Mouse (Mus musculus): ENCODE results near the gene Nid2. TPM values are rescaled to one million over a fixed set of nuclear protein-coding genes. Genes with fewer than 3 reads are reported as not detected.

Nid2 gene
- total and polyA plus RNA-seq, 3 experiments = not detected

- Histone ChIP-seq H3K36me3 (ENCODE audit: control insufficient read depth in 1 of 2, insufficient read depth in 2 of 2, low read length in 2 of 2) (no peaks in the 10 kb centered on the region), H3K9me3 (replicated peaks; ENCODE audit: insufficient read depth, low read length) (no peaks in the 10 kb centered on the region), H3K79me2 (ENCODE audit: control insufficient read depth, insufficient read depth, low read length, poor library complexity) (no peaks in the 10 kb centered on the region), H3K27me3 (ENCODE audit: control insufficient read depth in 1 of 2, insufficient read depth in 2 of 2, low read length in 2 of 2) (no peaks in the 10 kb centered on the region), H3K27ac (ENCODE audit: control insufficient read depth, low read depth, low read length) (no peak overlapping the region), H3K9ac (ENCODE audit: control insufficient read depth, low read depth, low read length, poor library complexity, severe bottlenecking) (no peak overlapping the region), H3K4me3 (ENCODE audit: control insufficient read depth in 1 of 2, insufficient read depth in 1 of 2, low read depth in 2 of 2, low read length in 2 of 2) (no peak overlapping the region), H3K4me1 (ENCODE audit: control insufficient read depth in 1 of 2, insufficient read depth in 2 of 2, low read length in 2 of 2) (no peaks in the 10 kb centered on the region)
- TF ChIP-seq MAZ (IDR thresholded peaks at IDR 0.05; ENCODE audit: low read depth, low read length) (no peak), USF2 (IDR thresholded peaks at IDR 0.05; ENCODE audit: borderline replicate concordance in 1 of 2, insufficient read depth in 1 of 2, low read depth in 1 of 2, low read length in 2 of 2) (no peak), CTCF (IDR thresholded peaks at IDR 0.05 in 2 of 3, conservative IDR thresholded peaks at IDR 0.05 in 1 of 3; ENCODE audit: control insufficient read depth in 1 of 3, insufficient read depth in 1 of 3, low read depth in 2 of 3, low read length in 3 of 3, poor library complexity in 1 of 3, severe bottlenecking in 1 of 3) (peak in 2 of 3 experiments; percentile 20 to 24; a peak in 3 of 6 replicates), SIN3A (IDR thresholded peaks at IDR 0.05; ENCODE audit: low read length) (no peak), E2F4 (IDR thresholded peaks at IDR 0.05; ENCODE audit: borderline replicate concordance, low read depth, low read length) (no peak), UBTF (IDR thresholded peaks at IDR 0.05; ENCODE audit: borderline replicate concordance, insufficient read depth, low read depth, low read length) (no peak), RAD21 (IDR thresholded peaks at IDR 0.05; ENCODE audit: low read depth, low read length) (no peak; the same call in 1 of the 2 replicates), POLR2AphosphoS5 (IDR thresholded peaks at IDR 0.05; ENCODE audit: borderline replicate concordance, low read depth, low read length) (no peak)
- no peak for DNase-seq (ENCODE audit: low read depth, low spot score)
These were observed 25.8 kb downstream of the Nid2 start for GRCm38 (mm10) chr14:19776890-19777289.

- TF ChIP-seq RCOR1 (IDR thresholded peaks at IDR 0.05; ENCODE audit: low read depth, low read length) (no peak), BHLHE40 (IDR thresholded peaks at IDR 0.05; ENCODE audit: borderline replicate concordance, low read depth, low read length) (no peak), MAFK (IDR thresholded peaks at IDR 0.05; ENCODE audit: borderline replicate concordance, low read depth, low read length) (no peak), USF2 (IDR thresholded peaks at IDR 0.05; ENCODE audit: borderline replicate concordance in 1 of 2, insufficient read depth in 1 of 2, low read depth in 1 of 2, low read length in 2 of 2) (no peak)
- Histone ChIP-seq H3K9ac (ENCODE audit: control insufficient read depth, low read depth, low read length, poor library complexity, severe bottlenecking) (no peak overlapping the region), H3K79me2 (ENCODE audit: control insufficient read depth, insufficient read depth, low read length, poor library complexity) (no peaks in the 10 kb centered on the region), H3K4me1 (ENCODE audit: control insufficient read depth in 1 of 2, insufficient read depth in 2 of 2, low read length in 2 of 2) (no peaks in the 10 kb centered on the region), H3K36me3 (ENCODE audit: control insufficient read depth in 1 of 2, insufficient read depth in 2 of 2, low read length in 2 of 2) (no peaks in the 10 kb centered on the region), H3K27me3 (ENCODE audit: control insufficient read depth in 1 of 2, insufficient read depth in 2 of 2, low read length in 2 of 2) (no peaks in the 10 kb centered on the region), H3K4me3 (ENCODE audit: control insufficient read depth in 1 of 2, insufficient read depth in 1 of 2, low read depth in 2 of 2, low read length in 2 of 2) (no peak overlapping the region), H3K9me3 (replicated peaks; ENCODE audit: insufficient read depth, low read length) (no peaks in the 10 kb centered on the region), H3K27ac (ENCODE audit: control insufficient read depth, low read depth, low read length) (no peak overlapping the region)
- DNase-seq (ENCODE audit: low read depth, low spot score) = no peak
These were observed 26.3 kb downstream of the Nid2 start for GRCm38 (mm10) chr14:19777365-19777764.

GRCm38 (mm10) chr14:19777945-19778344 lies 26.9 kb downstream of the Nid2 start:
- DNase-seq (ENCODE audit: low read depth, low spot score) = no peak
- Histone ChIP-seq H3K9ac (ENCODE audit: control insufficient read depth, low read depth, low read length, poor library complexity, severe bottlenecking) (no peak overlapping the region), H3K27ac (ENCODE audit: control insufficient read depth, low read depth, low read length) (no peak overlapping the region), H3K9me3 (replicated peaks; ENCODE audit: insufficient read depth, low read length) (no peaks in the 10 kb centered on the region), H3K79me2 (ENCODE audit: control insufficient read depth, insufficient read depth, low read length, poor library complexity) (no peaks in the 10 kb centered on the region), H3K4me1 (ENCODE audit: control insufficient read depth in 1 of 2, insufficient read depth in 2 of 2, low read length in 2 of 2) (no peaks in the 10 kb centered on the region), H3K4me3 (ENCODE audit: control insufficient read depth in 1 of 2, insufficient read depth in 1 of 2, low read depth in 2 of 2, low read length in 2 of 2) (no peak overlapping the region), H3K27me3 (ENCODE audit: control insufficient read depth in 1 of 2, insufficient read depth in 2 of 2, low read length in 2 of 2) (no peaks in the 10 kb centered on the region), H3K36me3 (ENCODE audit: control insufficient read depth in 1 of 2, insufficient read depth in 2 of 2, low read length in 2 of 2) (no peaks in the 10 kb centered on the region)
- TF ChIP-seq EP300 (IDR thresholded peaks at IDR 0.05; ENCODE audit: low read depth in 1 of 2, low read length in 2 of 2) = no peak

Measured in MEL (cell line).